Mouse (Mus musculus) megakaryocyte, embryonic 14.5 days (primary cell): Measurements from ENCODE around the gene Acbd4.

Experiments used
- FLI1 ChIP-seq: IDR thresholded peaks from 2 replicates; pipeline ENCODE4 v1.6.1; 2012; ENCODE audit warnings: low read length, inconsistent platforms, mixed read lengths
- GATA1 ChIP-seq: IDR thresholded peaks from 3 replicates; pipeline ENCODE4 v1.6.1; 2012; ENCODE audit warnings: mixed read lengths, low read length, inconsistent platforms, borderline replicate concordance

DNA sequence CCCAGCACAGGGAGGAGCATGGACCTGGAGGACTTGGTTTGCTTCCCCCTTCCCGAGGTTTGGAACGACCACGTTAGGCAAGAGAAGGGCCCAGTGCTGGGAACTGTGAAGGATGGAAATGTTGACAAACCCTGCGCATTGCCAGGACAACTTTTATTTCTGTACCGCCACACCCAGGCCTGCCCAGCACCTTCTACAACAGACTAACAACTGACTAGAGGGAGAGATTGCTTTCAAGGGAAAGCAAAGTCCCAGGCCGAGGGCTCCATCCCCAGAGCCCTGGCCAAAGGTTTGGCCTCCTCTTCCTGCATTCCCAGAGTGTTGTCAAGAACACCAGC lies 39.2 kb downstream of the Acbd4 start:
- TF ChIP-seq GATA1 (no peak), FLI1 (no peak)
